Mouse (Mus musculus): ENCODE data around the gene Lipt2.

- TF ChIP-seq CTCF (IDR thresholded peaks at IDR 0.05; ENCODE audit: extremely low read depth, insufficient read length, insufficient replicate concordance, low read depth, low read length), result no peak
- no peak for TF ChIP-seq POLR2A (IDR thresholded peaks at IDR 0.05; ENCODE audit: low read depth, low read length)
These were observed 1.4 kb upstream of the Lipt2 start for GRCm38 (mm10) chr7:100157669-100158068.

Data from small intestine, adult 2 months (tissue).